Mouse (Mus musculus): ENCODE measurements at regions not wholly inside any gene's neighbourhood (a gene's known extent, or its start where the extent isn't known, plus 50 kb on each side); places are given as distances from the start of the nearest gene placed in this dataset. TPM values are rescaled to one million over a fixed set of nuclear protein-coding genes. Genes with fewer than 3 reads are reported as not detected.

- H3K4me2 ChIP-seq (ENCODE audit: low read length): no peak overlapping the region
- no peaks in the 10 kb centered on the region for H3K9me3 ChIP-seq (ENCODE audit: control insufficient read depth, low read length)
- peaks cover 7% of the 10 kb centered on the region for H3K4me1 ChIP-seq (ENCODE audit: control insufficient read depth, insufficient read depth, low read depth, low read length)
- WGBS: 40% methylated on average over 6 of the region's 6 CpGs
- peak; percentile 55 for ATAC-seq
- H3K36me3 ChIP-seq (ENCODE audit: control insufficient read depth, insufficient read depth, low read length): no peaks in the 10 kb centered on the region
- no peak overlapping the region for H3K27ac ChIP-seq (ENCODE audit: low read depth, low read length)
- H3K27me3 ChIP-seq (replicated peaks; ENCODE audit: control insufficient read depth, insufficient read depth, low read length): no peaks in the 10 kb centered on the region
- H3K4me3 ChIP-seq (ENCODE audit: low read length): no peak overlapping the region
- no peak overlapping the region for H3K9ac ChIP-seq (ENCODE audit: low read depth, low read length)
Measured at GRCm38 (mm10) chr17:64550034-64550433, 50.5 kb upstream of the Man2a1 start.

Small RNA genes lying in the stretch of these regions (microRNA-seq; reads per million reads assigned to microRNA genes)
- not detected for gene Mir6420

Data from hindbrain, embryonic 16.5 days (tissue).